Mouse (Mus musculus) kidney, adult 9 months (tissue): Measurements from ENCODE around the gene Rab30.

ENCODE experiments used
- DNase-seq: peaks from one replicate; pipeline ENCODE4 v3.0.0; 2022

The Rab30 gene

GRCm38 (mm10) chr7:92802158-92802557 is 60.8 kb downstream of the Rab30 start:
- no peak for DNase-seq

DNA sequence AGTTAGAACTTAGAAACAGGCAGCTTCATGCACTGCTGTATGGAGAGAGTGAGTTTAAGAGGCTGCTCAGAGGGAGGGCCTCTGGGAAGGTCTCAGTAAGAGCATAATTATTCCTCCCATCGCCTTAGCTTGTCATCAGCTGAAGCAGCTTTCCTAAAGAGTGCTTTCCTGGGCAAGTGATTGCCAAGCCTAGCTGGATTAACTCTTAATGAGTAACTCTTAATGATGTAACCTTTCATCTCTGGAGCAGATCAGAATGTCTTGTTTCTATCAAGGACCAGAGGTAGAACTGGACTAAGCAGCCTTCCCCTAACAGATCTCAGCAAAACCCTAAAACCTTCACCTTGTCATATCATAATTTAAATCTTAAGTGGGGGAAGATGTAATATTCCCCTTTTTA is 61.8 kb downstream of the Rab30 start:
- peak; percentile 79 for DNase-seq

GRCm38 (mm10) chr7:92804919-92805668 is 63.7 kb downstream of the Rab30 start:
- DNase-seq, result no peak

DNA sequence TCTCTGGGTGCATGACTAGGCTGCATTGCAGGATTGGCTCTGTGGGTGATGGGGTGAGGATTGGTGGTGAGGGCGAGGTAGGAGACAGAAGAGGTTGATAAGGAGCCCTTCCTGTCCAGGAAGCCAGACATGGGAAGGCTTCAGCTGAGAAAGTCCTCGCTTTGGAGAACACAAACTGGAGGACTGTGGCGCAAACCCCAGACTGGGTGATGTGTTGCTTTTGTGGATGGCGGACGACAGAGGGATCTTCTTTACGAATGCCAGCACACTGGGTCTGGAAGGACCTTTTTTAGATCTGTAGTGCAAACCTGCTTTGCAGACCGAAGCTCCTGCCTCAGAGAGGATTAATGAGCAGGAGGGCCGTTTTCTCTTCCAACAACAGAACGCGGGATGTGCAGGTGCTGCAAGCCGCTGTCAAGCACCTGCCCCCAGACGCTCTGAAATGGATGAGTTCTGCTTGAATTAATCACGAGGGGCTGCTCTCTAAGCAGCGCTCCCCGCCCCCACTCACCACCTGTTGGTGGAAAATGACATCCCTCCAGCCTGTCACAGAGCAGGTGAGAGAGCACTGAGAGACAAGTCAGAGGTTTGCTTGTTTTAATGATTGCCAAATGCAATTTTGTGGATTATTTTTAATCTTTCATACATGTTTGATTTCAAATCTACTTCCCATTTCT is 65.2 kb downstream of the Rab30 start:
- no peak for DNase-seq

- DNase-seq, result peak; percentile 66
Observed at GRCm38 (mm10) chr7:92807482-92807881, 66.1 kb downstream of the Rab30 start.

- DNase-seq, result no peak
Observed at GRCm38 (mm10) chr7:92811667-92812279, 70.4 kb downstream of the Rab30 start.

DNA sequence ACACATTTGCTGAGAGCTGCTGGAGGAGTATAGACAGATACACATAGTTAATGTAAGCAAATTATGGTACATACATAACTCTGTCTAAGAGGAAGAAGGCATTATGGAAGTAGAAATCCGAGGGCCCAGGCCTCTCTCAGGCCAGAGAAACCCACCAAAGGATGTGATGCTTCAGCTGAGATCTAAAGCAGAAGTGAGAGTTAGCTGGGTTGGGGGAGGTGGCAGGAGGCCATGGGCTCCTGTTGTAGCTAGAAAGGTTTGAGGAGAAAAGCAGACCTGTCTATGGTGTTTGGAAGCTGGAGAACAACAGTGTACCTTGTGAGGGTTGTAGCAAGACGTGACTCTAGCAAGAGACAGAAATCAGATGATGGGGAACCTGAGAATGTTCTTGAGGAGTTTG is 75.8 kb downstream of the Rab30 start:
- DNase-seq, result no peak

DNA sequence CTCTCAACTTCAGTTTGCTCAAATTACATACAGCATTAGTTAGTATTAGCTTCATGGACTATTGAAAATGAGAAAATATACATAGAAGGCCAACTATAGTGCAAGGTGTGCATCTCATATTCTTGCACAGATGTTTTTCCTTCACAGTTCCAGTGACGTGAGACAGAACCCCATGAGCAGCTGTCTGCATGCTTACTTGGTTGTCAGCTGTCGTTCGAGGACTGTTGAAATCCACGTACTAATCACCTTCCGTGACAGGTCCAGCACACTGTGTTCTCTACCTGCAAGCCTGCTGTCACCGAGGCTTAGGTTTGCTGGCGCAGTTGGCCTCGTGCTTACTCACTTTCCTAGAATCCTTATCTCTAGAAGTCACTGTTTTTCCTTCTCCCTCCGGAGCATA is 76.5 kb downstream of the Rab30 start:
- no peak for DNase-seq

GRCm38 (mm10) chr7:92819656-92820055 is 78.3 kb downstream of the Rab30 start:
- peak; percentile 47 for DNase-seq

GRCm38 (mm10) chr7:92820410-92820809 is 79.0 kb downstream of the Rab30 start:
- DNase-seq, result no peak

- DNase-seq, result no peak
Observed at GRCm38 (mm10) chr7:92820941-92821465, 79.6 kb downstream of the Rab30 start.

DNA sequence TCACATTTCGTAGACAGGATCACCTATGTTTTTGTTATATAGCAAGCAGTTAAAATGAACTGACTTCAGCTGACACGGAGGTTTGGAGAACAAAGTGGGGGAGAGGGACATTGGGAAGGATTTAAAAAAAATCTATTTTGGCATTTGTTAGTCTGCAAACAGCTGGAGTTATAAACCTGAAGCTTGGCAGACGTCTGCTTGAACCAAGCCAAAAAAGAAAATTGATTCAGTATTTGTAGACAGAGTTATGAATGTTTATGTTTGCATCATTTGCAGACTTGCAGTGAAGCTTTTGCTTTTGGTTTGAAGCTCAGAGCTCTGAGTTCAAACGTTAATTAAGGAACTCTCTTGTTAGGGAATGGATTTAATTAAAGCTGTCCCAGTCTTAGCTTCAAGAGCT is 80.5 kb downstream of the Rab30 start:
- DNase-seq, result no peak

GRCm38 (mm10) chr7:92822409-92823101 is 81.2 kb downstream of the Rab30 start:
- no peak for DNase-seq

- DNase-seq, result no peak
Observed at GRCm38 (mm10) chr7:92826248-92826647, 84.8 kb downstream of the Rab30 start.

DNA sequence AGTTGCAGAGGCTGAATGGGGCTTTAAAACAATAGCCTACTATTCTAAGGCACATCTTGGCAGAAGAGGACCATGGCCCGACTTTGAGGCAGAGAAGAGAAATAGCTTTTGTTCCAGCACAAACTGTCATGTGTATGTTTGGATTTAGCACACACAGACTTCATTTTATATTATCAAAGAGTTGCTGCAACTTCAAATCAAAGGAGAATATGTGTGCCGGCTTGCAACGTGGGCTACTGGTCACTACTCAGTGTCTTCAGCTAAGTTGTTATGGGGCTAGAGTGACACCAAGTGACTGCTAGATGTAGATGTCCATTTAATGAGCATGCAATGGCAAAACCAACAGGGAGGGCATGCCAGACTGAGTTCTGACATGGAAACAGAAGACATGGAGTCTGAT is 86.6 kb downstream of the Rab30 start:
- DNase-seq, result peak; percentile 41

- no peak for DNase-seq
Observed at GRCm38 (mm10) chr7:92832395-92832794, 91.0 kb downstream of the Rab30 start.

GRCm38 (mm10) chr7:92834391-92834790 is 93.0 kb downstream of the Rab30 start:
- DNase-seq, result no peak

GRCm38 (mm10) chr7:92836447-92836846 is 95.0 kb downstream of the Rab30 start:
- DNase-seq, result no peak

- no peak for DNase-seq
Observed at GRCm38 (mm10) chr7:92837226-92837625, 95.8 kb downstream of the Rab30 start.

GRCm38 (mm10) chr7:92837907-92838306 is 96.5 kb downstream of the Rab30 start:
- no peak for DNase-seq

GRCm38 (mm10) chr7:92842254-92842653 is 100.9 kb downstream of the Rab30 start:
- no peak for DNase-seq

GRCm38 (mm10) chr7:92848246-92848645 is 106.8 kb downstream of the Rab30 start:
- no peak for DNase-seq

DNA sequence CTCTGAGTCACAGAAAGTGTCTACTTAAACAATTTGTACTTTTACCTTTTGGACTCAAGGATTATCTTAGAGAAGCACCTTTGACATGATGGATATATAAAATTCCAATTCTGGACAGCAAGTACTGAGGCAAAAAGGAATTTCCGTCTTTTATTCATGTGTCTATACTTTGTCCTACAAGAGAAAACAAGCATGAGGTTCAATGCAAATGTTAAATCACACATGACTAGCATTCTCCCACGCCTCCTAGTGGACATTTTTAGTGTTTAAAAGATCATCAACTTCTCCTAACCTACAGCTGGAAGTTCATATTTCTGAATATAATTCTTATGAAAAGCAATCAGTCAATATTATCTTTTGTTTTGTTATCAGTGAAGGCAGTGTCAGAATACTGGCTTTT is 125.1 kb downstream of the Rab30 start:
- DNase-seq, result peak; percentile 45
